Mouse (Mus musculus) cortical plate, adult 2 months (tissue): Measurements from ENCODE around the gene Slc24a2.

Experiments used
- CTCF ChIP-seq: fragments of 200-500 bp; IDR thresholded peaks from 2 replicates; pipeline ENCODE4 v1.5.1; 2011; ENCODE audit warnings: mild to moderate bottlenecking, control low read depth, low read length; ENCODE audit not compliant: insufficient read depth; ENCODE audit errors: extremely low read depth
- POLR2A ChIP-seq: fragments of 200-500 bp; IDR thresholded peaks from 2 replicates; pipeline ENCODE4 v1.6.1; 2011; ENCODE audit warnings: mild to moderate bottlenecking, low read length, control low read depth; ENCODE audit not compliant: insufficient read depth; ENCODE audit errors: extremely low read depth

- TF ChIP-seq CTCF (no peak), POLR2A (no peak)
Measured at GRCm38 (mm10) chr4:87081321-87081720, 149.0 kb downstream of the Slc24a2 start.
